Mouse (Mus musculus): Measurements from ENCODE around the gene Myh10.

DNA sequence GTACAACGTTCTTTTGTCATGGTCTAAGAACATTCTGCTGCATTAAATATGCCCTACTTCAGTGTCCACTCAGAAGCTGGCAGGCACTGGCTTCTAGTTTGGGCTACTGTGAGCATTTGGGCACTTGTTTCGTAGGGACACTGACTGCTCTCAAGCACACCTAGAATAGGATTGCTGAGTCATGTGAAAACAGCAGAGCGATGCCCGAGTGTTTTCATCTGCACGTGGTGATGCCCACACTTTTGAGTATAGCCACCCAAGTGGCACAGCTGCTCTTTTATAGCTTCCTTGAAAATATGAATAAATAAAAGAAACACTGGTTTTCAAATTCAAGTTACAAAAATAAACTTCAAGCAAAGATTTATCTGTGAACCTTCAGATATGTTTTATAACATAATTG is 56.8 kb downstream of the Myh10 start:
- TF ChIP-seq POLR2A (IDR thresholded peaks at IDR 0.05; ENCODE audit: insufficient read depth, low read depth, low read length) (no peak), CTCF (IDR thresholded peaks at IDR 0.05) (no peak), EP300 (IDR thresholded peaks at IDR 0.05; ENCODE audit: insufficient read depth, low read depth, low read length) (no peak)

All from heart, adult 2 months (tissue).